Mouse (Mus musculus) fibroblast of lung, adult 2 months (primary cell): Measurements from ENCODE around the gene Meox1.

Experiments used
- DNase-seq: peaks from one replicate; pipeline ENCODE4 v3.0.0-alpha.2; 2011; ENCODE audit warnings: low read depth

The Meox1 gene

DNA sequence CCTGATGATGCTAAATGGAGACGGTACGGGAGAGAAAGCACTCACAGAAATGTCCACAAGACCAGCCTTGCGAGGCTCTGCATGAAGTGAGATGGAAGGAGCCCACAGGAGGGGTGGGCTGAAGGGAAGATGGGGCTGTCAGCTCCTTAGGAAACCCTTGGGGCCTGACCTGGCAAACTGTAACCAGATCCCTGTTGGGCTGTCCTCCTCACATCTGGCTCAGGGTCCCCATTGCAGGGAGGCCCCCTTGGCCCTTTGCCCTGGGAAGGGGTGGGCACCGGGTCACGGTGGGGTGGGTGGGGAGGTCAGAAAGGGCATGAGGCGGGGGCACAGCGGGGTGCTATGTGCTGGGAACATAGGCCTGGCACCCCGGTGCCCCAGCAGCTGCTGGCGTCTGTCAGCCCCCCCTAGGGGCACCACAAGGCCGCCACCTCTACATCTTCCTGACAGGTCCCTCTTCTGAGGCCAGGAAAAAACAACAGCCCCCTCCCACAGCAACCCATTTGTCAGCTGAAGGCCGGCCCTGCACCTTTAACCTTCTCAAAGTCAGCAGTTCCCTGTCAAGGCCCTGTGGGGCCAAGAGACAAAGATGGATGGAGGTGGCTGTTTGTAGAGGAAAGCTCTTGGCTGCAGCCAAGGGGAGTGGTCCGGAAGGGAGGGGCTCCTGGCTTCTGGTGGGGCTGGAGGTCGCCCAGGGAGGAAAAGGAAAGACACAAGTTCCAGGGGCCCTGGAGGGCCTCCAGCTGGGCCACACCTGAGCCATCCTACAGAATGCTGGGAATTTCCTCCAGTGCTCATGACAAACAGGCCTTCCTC, 2.6 kb upstream of the Meox1 start:
- DNase-seq: no peak

DNA sequence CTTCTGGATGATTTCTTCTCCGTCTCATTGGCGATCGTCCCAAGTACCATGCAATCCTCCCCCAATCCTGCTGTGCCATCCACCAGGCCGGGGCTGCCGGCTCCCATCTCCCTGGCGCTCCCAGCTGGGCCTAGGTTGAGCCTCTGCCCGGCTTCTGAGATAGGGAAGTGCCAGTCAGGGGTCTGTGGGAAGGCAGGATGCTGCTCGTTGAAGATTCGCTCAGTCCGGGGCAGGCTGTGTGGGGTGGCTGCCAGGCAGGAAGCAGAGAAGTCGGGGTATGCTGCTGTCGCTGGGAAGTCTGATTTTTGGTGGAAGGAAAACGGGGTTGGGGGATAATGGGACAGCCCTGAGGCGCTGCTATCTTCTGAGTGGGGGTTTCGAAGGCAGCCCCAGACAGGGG, 614 bp downstream of the Meox1 start:
- DNase-seq: no peak

DNA sequence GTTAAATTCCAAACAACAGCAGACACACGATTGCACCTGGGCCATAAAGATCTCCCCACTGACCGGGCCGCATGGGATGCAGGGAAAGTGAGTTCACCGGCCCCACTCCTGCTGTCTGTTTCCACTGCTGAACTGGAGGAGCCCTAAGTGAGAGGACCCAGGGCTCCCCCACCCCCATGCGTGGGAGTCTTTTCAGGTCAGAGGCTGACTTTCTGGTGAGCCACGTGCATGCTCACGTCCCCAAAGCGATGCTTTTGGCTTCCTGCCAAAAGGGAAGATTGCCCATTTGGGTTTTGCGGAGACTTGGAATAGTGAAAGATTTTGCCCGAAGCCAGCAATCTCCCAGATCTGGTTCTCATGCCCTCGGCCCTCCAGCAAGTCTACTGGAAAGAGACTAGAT, 2.7 kb downstream of the Meox1 start:
- no peak for DNase-seq

DNA sequence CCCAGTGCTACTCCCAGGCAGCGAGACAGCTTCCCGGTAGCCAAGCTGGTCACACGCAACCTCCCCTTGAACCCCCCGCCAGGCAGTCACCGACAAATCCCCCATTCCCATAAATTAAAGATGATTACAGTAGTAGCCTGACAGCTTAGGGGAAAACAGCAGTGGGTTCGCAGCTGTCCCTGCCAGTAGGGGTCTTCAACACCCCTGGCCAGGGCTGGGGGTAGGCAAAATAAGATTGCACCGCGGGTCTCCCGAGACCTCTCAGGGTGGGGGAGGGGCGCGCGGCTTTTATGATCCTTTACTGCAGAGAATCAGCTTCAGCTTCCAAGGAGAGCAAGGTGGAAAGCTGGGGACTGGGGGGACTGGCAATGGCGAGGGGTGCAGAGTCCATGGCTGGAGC, 4.4 kb downstream of the Meox1 start:
- no peak for DNase-seq

DNA sequence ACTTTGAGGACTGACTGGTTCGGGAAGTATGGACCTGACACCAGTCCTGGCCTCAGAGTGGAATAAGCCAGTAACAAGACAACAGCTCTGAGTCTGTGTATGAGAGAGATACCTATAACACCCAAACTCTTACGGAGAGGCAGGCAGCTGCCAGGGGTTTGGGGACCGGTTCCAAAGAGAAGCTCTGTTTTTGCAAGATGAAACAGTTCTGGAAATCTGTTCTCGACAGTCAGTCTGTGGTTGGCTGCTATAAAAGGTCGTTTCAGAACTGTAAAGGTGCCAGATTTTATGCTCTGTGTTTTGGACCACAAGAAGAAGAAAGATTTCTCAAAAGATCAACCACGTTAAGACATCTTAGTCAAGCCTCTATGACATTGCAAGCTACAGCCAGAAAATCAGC, 5.4 kb downstream of the Meox1 start:
- DNase-seq: no peak

DNA sequence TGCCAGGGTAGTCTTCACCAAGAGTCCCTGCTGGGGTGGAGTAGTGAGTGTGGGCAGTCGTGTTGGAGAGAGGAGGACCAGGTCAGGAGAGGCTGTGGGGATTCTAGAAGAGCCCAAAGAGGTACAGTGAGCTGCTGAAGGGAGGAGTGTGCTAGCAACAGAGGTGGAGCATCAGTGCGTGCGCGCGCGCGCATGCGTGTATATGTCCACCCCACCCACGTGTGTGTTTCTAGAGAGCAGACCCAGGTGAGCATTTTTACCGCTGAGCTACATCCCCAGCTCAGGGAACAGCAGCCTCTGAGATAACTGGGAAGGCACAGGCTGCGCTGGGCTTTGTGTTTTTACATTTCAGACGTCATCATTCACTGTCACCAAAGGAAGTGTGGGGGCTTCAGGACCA, 7.7 kb downstream of the Meox1 start:
- DNase-seq: no peak

DNA sequence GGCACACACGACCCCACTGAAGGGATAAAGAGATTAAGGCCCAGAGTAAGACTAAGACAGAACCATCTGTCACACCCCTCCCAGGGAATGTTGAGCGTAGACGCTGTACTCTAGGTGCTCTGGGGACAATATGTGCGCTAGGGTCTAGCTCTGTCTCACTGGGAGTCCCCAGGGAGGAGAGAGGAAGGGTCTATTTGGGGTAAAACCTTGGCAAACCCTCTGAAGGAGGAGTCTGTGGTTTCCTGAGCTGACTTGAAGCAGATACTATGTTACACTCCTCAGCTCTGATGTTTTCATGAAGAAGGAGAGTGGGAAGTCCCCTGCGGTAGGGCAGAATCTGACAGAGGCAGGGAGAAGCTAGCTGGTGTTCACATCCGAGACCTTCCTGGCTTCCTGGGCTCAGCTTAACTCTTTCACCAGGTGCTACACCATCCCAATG, 8.3 kb downstream of the Meox1 start:
- no peak for DNase-seq

DNA sequence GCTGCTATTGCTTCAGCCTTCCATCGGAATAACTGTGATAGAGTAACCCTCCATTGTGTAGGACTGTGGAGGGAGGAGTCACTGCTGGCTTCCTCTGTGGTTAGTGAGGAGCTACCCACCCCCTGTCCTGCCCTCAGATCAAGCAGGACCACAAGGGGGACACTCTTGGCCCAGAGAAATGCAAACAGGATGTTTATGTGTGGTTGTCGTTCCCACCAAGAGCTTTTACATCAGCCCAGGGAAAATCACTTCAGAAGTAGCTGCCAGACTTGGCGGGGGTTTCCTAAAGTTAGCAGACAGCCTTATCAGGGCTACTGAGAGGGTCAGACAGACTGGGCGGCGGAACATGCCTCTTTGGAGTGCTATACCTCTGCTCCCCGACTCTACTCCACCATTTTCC, 8.9 kb downstream of the Meox1 start:
- no peak for DNase-seq

DNA sequence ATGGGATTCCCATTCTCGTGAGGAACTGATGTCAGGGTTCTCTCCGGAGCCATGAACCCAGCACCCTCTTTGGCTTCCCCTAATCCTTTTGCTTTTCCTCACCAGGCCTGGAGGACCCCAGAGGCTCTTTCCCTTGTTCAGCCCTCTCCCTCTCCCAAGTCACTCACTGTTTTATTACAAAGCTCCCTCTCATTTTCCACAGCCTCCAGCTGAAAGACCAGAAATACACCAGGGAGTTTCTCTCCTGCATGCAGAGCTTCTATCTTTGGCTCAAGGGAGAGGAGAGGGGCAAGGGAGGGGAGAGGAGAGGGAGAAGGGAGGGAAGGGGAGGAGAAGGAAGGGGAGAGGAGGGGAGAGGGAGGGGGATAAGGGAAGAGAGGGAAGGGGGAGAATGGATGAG, 10.3 kb downstream of the Meox1 start:
- no peak for DNase-seq

DNA sequence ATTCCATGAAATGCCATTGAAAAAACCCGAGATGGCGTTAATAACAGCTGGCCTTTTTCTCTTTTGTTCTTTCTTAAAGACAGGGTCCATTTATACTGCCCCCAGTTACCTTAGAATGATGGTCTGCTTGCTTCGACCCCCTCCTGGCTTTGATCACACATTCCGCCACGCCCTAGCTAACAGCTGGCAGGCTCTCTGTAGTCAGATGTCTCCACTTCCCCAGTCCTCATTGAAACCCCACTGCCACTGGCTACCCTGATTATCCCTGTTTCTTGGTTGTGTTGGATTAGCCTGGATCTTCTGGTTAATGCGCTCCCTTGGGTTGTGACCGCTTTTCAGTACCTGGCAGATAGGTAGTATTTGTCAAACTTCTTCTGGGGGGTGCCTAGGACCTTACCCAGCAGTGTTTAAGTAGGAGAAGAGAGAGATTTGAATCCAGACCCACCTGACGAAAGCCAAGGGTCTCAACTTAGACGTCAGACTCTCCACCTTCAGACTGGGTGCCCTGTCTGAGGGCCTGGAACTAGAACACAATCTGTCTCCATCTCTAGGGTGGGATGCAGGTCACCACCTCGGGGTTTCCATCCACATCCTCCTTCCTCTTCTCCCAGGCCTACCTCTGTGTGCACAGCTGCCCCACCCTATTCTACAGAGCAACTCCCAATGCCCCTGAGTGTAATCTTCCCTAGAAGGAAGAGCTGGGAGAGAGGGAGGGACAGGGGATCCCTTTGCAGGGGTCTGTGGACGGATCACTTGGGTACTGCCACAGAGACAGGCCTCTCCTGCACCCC, 11.5 kb downstream of the Meox1 start:
- no peak for DNase-seq

DNA sequence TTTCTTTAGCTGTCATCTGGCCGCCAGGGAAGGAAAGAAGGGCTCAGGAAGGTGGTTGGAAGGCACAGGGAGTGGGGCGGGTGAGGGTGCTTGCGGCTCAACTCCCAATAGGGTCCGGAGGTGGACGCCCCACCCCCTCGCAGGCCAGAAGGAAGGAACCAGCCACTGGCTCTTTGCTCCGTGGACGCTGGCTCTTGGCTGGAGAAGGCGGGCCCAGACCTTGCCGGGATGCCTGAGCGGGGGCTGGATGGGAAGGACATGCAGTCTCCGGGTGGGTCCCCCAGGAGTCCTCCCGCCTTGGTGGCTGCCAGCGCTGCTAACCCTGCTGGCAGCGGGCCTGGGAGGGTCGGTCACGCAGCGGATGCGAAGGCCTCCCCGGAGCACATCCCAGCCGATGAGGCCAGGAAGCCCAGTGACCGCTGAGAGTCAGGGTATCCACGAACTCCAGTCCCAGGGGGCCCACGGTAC, 12.5 kb downstream of the Meox1 start:
- DNase-seq: no peak

DNA sequence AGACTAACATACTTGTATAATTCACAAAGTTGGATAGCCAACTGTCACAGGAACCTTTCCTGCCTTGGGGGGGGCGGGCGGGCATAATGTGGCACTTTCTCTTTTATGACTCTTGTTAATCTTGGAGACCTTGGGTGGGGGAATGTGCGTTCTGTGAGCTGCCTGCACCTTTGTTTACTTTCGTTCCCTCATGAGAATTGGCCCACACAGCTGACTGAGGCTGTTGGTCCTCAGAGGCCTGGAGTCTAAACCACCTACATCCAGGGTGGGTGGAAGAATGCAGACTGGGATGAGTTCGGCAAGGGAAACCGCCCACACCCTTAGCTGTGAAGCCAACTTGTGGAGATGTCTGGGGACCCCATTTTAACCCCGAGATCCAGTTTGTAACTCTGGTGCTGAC, 13.0 kb downstream of the Meox1 start:
- no peak for DNase-seq

DNA sequence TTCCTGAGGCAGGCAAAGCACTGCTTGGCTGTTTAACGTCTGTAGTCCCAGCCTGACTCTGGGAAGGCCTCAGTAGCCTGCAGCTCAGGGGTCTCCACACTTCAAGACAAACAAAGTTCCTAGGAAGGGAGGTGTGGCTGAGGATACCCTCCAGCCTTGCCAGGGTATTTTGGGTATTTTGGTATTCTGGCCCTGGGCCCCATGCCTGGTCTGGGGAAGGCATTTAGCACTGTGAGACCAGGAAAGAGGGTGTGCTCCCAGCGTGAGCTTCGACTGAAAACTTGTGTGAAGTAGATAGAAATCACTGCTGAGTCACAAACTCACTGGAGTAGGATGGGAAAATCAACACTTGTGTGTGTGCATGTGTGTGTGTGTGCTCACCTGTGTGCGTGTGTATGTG, 14.5 kb downstream of the Meox1 start:
- DNase-seq: peak; percentile 50

DNA sequence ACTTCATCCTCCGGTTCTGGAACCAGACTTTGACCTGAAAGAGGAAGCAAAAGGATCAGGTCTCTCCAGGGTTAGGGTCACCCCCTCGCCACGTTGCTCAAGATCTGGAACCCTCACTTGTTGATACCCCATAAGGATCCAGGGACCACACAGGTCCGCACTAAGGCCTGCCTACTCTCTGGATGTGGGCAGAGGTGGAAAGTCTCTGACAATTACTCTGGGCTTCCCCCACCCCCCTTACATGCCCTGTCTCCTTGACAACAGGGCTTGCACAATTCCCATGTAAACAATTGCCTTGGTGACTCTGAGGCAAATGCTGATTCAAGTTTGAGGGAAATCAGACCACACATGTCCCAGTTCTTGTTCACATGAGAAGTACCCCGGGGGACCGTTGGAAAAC, 15.5 kb downstream of the Meox1 start:
- DNase-seq: peak; percentile 55

DNA sequence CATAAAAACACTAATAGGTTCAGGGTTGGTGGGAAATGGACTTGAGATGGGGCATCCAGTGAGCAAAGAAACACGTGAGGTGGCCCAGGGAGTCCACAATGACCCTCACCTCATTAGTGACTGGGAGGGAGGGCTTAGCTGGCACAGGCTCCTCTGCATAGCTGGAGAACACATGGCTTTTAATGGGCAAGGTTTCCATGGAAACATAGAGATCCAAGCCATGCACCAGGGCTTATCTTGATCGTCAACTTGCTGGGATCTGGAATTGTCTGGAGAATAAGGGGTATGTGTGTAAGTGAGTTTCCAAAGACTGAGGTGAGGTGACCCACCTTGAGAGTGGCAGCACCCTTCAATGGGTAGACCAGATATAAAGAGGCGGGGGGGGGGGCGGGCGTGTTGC, 19.2 kb downstream of the Meox1 start:
- no peak for DNase-seq

DNA sequence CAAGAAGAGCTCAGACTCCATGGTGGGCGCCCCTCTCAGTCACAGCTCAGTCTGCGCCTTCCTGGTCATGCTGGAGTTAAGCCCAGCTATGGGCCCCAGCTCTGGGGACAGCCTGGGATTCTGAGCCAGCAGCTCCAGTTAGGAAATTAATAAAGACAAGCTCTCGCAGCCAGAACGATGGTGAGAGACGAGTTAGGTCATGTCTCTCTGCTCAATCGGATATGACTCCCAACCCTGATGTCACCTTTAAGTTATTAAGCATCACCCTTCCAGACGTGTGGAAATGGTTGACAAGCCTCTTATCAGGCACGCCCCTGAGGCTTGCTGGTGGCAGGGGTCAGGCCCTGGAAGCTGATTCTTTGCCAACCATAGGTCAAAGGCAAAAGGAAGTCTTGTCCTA, 20.3 kb downstream of the Meox1 start:
- DNase-seq: no peak

DNA sequence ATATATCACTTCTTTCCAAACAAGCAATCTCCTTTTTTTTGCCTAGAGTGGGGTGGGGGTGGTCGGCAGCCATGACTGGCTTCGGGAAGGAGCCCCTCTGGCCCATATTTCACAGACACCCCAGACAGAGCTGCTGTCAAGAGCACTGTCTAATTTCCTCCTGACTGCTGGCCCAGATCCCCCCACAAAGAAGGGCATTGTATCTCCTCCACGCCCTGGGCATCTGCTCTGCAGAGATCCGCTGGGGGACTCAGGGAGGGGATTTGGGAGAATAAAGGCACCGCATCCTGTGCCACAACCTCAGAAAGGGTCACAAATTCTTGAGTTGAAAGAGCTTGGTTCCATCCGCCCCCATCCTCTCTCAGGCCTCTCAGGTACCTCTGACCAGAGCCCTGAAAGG, 22.7 kb downstream of the Meox1 start:
- DNase-seq: no peak

DNA sequence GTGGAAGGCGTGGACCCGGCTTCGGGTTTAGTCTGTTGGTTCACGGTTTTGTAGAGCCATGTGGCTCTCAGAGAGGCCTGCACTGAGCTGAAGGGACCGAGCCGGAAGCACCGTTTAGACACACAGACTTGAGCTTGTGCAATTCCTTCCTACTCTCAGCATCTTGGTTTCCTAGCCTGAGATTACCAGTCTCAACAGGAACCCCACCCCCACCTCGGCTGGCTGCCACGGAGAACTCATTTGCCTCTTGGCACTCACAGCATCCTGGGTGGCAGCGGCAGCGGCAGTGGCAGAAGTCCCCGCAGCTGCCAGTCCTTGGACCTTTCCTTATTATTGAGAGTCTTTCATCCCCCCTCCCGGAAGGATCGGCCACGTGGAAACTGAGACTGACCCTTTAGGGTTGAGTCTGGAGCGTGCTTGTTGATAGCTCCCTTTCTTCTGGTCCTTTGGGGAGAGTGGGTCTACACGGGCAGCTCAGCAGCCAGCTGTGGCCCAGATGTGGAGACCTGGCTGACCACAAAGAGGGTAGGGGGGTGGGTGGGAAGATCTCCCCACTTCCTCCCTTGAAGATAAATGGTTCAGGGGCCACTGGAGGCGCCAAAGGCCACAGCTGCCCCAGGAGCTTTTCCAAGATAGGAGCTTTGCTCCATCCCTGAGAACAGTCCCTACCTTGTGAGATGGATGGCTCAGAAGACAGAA, 24.0 kb downstream of the Meox1 start:
- no peak for DNase-seq

DNA sequence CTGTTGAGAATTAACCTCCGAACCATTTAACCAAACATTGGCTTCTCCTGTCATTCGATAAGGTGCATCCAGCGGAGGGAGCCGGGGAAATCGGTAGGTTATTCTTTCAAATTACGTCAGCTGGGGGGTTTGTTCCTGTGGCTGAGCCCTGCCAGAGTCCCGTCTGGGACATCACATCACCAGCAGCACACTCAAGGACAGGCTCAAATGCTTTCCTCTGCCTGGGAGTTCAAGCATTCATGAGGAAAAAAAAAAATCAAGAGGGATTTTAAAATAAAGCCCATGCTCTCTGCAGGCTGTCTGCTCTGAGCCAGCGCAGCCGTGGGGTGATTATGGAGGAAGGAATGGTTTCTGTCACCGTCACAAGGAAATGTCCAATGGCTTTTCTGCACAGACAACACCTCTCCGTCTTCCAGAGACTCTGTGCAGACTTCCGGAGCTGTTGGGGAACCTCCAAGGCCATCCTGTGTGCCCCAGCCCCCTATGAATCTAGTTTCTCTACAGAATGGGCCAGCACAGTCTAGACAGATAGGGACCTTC, 26.6 kb downstream of the Meox1 start:
- DNase-seq: no peak

DNA sequence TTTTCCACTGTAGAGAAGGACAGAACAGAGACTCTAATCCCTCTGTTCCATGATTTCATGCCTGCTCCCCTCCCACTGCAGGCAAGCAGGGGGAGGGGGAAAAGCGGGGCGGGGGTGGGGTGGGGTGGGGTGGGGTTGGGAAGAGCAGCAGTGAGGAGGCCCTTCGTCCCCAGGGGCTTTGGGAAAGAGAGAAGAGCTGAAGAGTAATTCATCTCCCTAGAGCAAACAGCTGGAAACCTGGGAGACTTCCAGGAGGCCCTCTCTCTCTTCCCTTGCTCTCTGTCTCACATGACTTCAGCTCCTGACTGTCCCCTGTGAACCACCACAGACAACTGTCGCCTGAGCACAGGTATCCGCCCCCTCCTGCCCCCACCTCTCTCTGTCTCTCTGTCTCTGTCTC, 35.4 kb downstream of the Meox1 start:
- DNase-seq: no peak

DNA sequence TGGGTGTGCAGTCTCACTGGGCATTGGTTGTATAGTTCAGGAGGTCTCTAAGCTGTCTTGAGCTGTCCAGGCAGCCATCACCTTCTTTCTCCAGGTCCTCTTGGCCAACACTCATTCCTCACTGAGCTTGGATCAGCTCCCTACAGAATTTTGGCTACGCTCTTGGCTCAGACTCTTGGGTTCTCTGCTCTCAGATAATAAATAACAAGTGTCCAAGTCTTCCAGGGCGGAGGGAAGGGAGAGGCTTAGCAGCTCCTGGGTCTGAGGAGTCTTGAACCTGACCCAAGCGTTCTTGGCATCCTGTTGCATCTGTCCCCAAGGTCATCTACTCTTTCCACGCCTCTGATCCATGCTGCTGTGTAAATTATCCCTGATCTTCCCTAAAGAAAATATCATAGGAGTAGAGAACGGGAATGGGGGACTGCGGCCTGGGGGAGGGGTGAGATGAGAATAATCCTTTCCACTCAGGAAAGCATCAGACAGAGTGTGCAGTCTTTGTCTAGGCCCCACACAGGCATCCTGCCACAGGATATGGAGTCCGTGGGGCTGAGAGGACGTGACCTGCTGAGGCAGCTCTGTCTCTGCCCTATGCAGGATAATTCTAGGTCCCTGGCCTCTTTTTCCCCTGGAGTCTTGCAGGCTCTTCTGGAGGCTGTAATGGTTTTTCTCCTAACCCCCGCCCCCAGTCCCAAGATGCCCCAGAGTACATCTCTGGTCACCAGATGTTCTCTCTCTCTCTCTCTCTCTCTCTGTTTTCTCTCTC, 38.0 kb downstream of the Meox1 start:
- DNase-seq: no peak

DNA sequence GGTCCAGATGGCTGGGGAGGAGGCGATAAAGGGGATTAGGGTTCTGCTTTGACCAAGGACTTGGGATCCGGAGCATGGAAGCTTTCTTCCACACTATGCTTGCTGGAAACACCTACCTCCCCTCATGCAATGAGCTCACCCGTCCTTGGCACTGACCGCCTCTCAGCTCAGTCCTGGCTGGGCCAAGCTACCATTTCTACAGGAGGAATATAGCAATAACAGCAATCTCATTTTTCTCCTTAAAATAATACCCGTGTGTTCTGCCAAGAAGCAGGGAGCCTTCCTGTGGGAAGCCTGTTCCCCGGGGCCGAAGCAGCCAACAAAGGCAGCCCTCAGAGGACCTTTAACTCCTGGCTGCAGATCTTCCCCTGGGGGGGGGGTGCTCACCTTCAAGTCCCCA, 43.1 kb downstream of the Meox1 start:
- no peak for DNase-seq
